Mouse (Mus musculus) ES-E14 (cell line): ENCODE results near the gene Col25a1.

ENCODE experiments used
- CHD2 ChIP-seq: IDR thresholded peaks from 2 replicates; pipeline ENCODE4 v1.6.1; 2014; ENCODE audit warnings: mild to moderate bottlenecking, low read depth, low read length, inconsistent platforms
- HCFC1 ChIP-seq: IDR thresholded peaks from 2 replicates; pipeline ENCODE4 v1.6.1; 2012; ENCODE audit warnings: low read length, inconsistent platforms, borderline replicate concordance; ENCODE audit not compliant: insufficient read depth
- MAFK ChIP-seq: IDR thresholded peaks from 2 replicates; pipeline ENCODE4 v1.6.1; 2014; ENCODE audit warnings: mild to moderate bottlenecking, low read depth, low read length, inconsistent platforms; ENCODE audit not compliant: insufficient read depth
- ZC3H11A ChIP-seq: IDR thresholded peaks from 2 replicates; pipeline ENCODE4 v1.6.1; 2012; ENCODE audit warnings: low read depth, mild to moderate bottlenecking, inconsistent platforms, low read length, borderline replicate concordance

GRCm38 (mm10) chr3:130488839-130489238 is 357.5 kb downstream of the Col25a1 start:
- no peak for TF ChIP-seq MAFK
- TF ChIP-seq ZC3H11A, result no peak
- no peak for TF ChIP-seq HCFC1
- TF ChIP-seq CHD2, result no peak
